Mouse (Mus musculus): ENCODE results near the gene Dact2.

Dact2 gene

DNA sequence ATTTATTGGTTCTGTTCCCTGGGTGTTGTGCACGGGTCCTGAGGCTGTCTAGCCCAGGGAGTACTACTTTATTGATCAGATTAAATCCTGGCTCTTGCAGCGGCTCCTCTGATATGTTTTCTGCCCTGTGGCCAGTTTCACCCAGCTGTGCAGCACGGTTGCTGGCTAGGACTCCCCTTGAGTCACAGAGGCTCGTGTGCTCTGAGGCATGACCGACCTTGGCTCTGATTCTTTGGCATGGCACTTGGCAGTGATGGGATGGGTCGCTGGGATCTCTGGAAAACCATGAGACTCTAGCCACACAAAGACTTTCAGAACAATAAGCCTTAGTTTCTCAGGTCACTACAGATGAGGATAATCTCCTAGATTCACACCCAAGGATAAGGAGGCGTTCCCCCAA lies 8.7 kb upstream of the Dact2 start:
- no peak for DNase-seq (ENCODE audit: low spot score)

DNA sequence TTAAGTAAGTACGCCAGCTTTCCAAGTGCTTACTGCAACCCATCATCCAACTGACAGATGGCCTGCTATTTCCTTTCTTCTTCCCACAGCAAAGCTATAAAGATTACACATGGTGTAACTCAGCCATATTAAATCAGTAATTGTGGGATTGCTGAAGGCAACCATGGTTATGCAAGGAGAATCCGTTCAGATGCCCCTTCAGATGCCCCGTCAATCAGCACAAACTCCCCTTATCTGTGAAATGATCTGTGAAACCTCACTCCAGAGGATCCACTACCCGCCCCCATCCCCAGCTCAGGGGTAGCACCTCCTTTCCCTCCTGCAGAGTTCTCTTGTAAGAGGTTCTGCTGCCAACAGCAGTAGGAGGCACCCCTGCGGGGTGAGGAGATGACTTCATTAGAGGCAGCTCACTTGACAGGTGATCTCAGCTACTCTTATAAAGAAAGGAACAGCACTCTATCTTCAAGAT lies 3.0 kb upstream of the Dact2 start:
- DNase-seq (ENCODE audit: low spot score), result no peak

DNA sequence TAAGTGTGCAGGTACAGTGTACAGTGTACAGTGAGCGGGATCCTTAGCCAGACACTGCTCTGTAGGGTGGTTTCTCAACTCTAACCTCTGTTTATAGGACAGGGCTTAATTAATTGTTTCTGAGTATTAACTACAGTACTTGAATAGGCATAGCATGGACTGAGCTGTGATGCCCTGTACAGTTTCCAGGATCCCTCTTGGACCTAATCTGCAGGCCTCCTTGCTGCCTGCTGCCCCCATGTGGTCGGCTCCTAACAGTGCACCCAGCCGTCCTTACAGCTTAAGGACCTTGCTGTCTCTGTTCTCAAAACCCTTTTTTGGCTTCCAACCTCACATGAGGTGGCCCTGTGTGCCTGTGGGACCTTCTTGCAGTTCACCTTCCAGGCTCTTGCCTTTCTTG lies 2.0 kb upstream of the Dact2 start:
- peak; percentile 88 for DNase-seq (ENCODE audit: low spot score)

DNA sequence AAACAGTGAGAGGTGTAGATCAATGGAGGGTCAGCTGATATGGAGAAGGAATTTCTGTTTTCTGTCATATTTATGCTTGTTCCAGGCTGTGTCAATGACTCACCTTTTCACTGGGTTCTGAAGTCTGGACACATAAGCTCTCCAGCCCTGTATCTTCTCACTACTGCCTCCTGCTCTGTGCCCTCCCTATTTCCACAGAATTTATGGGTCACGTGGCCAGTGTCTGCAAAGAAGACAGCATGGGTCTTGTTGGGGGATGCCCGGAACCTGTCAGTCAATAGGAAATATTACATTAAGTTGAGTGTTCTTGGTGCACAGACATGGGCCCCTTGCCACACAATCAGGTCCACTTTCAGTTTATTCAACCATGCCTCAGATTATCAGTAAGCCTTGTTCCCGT lies 1.1 kb upstream of the Dact2 start:
- no peak for DNase-seq (ENCODE audit: low spot score)

DNA sequence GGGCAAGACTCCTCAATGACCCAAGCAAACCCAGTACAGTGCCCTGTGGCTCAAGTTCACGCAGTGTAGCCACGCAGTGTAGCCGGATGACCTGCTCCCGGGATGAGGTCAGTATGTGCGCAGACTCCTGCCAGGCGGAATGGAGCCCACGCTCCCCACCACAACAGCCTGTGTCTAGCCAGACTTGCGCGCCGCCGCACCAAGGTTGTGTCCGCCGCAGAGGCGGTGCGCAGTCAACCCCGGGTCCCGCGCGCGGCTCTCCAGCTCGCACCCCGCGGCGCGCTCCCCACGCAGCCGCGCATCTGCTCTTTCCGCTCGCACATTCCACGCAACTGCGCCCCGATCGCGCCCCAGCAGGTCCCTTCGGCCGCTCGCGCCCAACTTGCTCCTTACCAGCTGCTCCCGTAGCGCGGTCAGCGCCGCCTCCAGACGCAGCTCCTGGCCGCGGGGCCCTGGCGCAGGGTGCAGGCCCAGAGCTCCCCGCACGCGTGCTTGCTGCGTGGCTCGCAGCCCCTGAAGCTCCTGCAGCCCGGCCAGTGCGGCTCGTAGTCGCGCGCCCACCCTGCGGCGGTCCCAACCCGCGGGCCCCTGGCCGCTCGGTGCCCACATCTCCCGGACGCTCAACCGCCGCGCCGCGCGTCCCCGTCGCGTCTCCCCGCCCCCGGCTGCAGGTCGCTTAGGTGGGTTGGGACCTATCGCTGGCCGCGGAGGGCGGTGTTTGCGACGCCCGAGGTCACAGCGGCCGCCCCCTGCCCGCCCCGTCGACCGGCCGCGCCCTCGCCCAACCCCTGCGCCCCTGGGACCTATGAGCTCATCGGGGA lies 773 bp downstream of the Dact2 start:
- DNase-seq (ENCODE audit: low spot score), result peak; percentile 50

DNA sequence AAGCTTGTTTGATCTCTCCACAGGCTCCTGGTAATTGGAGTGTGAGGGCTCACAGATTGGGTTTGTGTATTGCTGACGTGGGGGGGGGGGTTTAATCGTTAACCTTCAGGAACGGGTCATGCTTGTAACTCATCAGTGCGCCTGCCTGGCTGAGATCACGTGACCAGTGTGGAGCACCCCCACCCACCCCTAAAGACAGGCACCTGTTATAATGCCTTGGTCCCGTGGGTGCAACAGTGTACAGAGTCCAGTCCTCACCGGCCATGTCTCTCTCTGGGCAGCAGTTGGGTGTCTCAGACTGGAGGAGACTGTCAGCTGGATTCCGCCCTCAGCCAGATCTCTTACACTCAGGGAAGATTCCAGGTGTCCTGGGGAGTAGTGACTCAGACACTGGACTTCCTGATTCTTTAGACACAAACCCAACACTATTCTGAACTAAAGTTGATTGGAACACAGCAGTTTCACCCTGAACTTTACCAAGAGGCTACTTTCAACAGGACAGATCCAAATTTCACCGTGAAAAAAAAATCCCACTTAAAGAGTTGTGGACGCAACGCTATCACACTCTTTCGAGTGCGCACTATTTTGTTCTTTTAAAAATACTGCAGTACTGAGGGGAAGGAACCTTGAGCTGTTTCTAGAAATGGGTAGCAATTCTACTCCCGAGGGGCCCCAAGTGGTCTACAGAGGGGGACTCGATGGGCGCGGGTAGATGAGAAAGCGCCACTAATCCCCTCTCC lies 1.6 kb downstream of the Dact2 start:
- DNase-seq (ENCODE audit: low spot score), result no peak

DNA sequence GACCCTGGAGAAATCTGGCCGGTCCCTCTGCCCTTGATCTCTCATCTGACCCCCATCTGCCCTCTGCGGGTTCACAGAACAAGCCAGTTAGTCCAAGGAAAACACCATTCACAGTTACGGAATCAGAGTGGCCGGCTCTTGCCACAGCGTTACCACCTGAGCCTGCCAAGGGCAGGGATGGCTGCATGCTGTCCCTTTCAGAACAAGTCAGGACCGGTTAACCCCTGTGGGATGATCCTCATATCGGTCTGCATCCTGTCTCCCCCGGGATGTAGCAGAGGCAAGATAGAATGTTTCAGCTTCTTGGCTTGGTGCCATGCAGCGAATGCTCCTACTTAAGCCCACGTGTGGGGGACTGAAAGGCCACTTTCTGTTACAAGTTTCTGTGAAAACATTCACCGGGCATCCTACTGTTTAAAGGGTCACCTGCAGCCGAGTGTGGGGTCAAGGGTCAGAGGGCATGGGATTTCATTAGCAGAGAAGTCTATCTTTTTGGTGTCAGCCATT lies 2.8 kb downstream of the Dact2 start:
- DNase-seq (ENCODE audit: low spot score), result no peak

DNA sequence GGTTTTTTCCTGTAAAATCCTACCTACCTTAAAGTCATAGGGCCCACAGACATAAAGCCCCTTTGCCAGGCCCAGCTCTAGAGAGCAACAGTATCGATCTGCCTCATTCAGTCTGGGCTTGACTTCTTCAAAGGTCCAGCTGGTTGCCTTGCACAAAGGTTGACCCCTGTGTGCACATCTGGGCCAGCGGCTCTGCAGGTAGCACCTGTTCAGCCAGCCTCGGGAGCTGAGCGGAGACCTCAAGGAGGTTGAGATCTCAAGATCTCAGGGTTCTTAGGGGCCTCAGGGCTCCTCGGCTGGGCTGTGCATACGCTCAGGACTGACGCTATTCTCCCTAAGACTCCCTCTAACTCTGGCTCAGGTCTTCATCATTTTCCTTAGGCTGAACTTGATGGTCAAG lies 3.9 kb downstream of the Dact2 start:
- no peak for DNase-seq (ENCODE audit: low spot score)

DNA sequence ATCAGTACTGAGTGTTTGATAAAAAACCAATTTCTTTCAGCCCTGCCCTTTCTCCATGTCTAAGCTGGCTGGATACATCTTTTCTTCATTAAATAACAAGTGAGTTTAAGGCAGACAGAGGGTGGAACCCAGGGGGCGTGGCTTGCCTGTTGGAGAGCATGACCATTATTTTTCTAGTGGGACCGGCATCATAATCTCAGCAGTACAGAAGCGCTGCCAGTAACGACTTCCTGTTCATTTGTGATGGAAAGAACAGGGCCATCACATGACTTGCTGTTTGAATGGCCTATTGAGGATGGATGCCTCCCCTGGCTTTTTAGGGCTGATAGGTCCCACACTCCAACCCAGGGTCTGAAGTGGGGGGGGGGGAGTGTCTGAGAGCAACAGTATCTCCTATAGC lies 4.5 kb downstream of the Dact2 start:
- DNase-seq (ENCODE audit: low spot score), result no peak

DNA sequence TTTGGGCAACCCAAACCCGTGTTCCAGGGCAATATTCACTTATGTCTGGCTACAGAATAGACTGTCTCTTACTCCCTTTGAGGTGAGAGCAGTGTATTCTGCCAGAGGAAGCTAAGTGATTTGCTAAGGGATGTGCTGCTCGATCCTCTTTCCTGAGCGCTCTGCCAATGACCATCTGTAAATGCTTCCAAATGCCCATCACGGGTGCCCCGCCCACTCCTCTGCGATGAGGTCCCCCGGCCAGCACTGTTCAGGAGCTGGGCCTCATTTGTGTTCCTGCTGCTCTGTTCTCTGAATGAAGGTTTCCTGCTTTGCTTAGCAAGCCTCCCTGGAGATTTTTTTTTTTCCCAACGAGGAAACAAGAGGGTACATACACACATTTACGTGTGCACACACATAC lies 11.2 kb downstream of the Dact2 start:
- DNase-seq (ENCODE audit: low spot score), result no peak

DNA sequence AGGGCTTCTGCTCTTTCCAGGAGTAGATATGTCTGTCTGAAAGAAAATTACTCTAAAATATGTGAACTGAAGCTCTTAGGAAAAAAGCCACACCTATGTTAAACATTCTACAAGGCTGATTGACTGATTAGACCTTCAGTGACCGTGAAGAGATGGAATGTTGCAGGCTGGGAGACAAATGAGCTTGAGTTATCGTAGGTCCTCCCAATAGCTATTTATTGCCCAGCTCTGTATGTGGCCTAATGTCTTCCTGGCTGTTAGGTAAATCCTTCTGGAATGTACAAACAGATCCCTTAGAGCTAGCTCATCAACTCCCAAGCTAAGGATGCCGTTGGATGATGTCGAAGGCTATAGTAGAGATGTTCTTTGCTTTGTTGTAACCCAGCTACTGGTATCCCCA lies 11.7 kb downstream of the Dact2 start:
- DNase-seq (ENCODE audit: low spot score), result no peak

DNA sequence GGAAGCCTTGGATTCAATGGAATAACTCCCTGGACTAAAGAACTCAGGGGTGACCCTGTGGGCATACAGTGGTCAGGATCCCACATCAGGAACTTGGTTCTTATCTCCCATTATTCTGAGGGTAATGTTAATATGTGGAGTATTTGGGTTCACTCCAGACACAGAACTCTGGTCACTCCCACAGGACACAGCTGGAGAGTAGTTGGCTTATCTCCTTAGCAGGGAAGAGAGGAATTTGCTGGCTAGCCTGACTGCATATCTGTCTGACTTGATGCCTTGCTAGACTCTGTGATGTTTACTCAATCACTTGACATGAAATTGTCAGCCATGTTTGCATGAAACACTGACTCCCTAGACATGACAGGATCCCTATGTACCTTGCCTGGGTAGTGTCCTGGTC lies 15.6 kb downstream of the Dact2 start:
- no peak for DNase-seq (ENCODE audit: low spot score)

DNA sequence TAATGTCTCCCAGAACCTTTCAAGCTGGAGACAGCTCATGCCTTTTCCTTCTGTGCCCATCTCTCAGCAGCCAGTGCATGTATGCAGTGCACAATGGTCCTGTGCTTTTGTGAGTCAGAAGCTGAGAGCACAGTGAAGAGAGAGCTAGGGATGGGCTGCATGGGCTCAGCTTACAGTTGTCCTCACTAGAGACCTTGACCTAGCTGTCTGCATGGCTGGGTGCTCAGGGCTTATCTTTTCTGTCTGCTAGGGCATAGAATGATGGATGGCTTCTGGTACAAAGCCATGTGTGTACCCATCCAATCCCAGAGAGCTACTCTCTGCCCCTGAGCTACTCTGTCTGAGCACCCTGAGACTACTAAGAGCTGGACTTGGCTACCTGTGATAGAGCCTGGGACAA lies 17.0 kb downstream of the Dact2 start:
- DNase-seq (ENCODE audit: low spot score), result no peak

DNA sequence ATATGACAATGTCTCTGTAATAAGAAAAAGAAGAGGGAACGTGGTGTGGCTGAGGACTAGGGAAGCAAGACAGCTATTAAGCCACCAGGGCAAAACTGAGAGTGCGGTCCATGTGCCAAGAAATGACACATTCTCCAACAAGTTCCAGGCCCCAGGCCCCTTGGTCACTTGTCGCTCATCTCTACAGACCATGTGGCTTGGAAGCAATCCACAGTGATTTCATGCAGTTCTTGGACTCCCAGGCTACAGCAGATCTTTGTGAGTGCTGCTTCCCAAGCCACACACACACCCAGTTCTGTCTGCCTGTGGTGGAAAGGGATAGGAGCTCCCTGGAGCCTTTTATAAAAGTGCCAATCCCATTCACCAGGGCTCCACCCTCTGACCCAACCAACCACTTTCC lies 17.9 kb downstream of the Dact2 start:
- no peak for DNase-seq (ENCODE audit: low spot score)

DNA sequence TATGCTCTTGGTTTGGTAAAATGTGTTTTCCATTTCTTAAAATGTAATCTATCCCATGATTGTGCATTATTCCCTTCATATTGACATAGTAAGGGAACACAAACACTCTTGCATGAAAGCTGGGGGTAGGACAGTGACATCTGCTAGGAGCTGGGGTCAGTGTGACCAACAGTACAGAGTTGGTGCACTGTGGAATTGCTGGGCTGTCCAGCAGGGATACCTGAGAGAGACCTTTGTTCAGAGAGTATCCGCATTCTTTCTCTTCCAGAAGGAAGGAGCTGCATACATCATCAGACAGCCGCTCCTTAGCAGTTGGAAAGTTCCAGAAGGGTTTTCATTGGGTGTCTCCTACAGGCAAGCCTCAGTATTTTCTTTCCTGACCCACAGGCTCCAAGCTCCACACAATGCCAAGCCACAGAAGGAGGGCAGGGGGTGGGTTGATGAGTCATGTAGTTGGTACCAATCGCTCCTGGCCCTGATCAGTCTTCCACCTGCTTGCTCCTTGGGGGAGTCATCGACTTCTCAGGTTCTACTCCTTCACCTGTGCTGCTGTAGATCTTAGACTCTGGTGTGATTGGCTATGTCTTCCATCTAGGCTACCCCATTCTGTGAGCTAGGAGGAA lies 19.8 kb downstream of the Dact2 start:
- DNase-seq (ENCODE audit: low spot score), result no peak

DNA sequence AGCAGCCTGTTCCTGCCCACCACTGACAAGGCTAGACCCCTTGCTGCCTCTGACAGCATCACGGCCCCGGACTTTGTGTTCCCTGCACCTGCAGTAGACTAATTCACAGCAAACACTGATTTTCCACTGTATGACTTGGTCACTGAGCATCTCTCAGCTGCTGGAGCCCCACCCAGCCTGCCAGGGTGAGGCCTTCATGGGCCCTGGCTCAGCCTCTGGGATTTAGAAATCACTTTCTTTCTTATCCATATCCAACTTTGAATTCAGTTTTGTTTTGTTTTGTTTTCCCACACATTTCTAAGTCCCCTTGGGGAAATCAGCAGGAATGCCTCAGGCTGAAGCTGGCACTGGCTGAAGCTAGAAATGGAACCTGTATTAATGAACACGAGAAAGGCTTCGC lies 20.4 kb downstream of the Dact2 start:
- DNase-seq (ENCODE audit: low spot score), result no peak

DNA sequence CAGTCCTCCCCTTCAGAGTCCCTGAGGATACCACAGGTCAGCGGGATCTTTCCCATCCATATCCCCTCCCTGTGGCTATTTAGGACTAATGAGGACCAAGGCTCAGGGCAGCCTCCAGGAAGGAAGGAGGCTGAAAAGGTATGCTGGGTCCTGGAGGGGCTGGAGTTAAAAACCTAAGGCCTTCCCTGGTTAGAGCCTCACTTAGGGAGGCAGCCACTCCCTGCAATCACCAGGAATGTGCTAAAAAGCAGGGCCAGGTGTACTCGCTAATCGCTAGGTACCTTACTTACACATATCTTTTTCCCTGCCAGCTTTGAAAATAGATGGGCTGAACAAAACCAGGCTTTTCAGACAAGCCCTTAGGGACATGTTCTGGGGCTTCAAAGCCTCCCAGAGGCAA lies 21.2 kb downstream of the Dact2 start:
- DNase-seq (ENCODE audit: low spot score), result no peak

DNA sequence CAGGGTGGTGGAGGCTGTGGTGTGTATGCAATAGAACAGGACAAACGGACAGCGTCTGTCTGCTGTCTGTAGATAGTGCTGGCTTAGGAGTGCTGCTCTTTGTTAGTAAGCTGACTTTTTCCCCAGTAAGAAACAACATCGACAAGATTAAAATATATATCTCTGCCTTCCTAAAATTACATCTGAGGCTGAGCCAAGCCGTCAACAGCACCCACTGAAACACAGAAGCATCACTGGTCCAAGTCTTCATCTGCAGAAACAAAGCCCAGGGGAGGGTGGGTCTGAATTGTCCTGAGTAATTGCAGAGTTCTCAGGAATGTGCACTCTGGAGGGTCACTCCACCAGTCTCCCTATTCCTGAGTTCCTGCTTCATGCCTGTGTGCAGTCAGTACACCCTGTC lies 25.2 kb downstream of the Dact2 start:
- no peak for DNase-seq (ENCODE audit: low spot score)

DNA sequence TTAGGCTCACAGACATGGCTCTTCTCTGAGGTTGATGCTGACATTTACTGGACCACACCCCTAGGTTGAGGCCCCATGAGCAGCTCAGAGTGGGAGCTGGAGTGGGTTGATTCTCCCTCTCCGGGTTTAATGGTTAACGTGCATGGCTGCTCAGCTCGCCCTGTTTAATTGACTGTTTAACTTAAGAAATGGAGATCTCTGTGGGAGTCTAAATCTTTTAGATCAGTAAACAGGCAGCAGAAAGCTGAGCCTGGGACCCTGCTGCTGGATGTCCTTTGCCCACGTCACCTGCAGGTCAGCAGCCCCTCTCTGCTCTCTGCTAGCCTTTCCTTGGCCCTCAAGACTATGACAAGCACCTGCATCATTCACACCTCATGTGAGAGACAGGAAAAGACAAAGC lies 25.6 kb downstream of the Dact2 start:
- no peak for DNase-seq (ENCODE audit: low spot score)

DNA sequence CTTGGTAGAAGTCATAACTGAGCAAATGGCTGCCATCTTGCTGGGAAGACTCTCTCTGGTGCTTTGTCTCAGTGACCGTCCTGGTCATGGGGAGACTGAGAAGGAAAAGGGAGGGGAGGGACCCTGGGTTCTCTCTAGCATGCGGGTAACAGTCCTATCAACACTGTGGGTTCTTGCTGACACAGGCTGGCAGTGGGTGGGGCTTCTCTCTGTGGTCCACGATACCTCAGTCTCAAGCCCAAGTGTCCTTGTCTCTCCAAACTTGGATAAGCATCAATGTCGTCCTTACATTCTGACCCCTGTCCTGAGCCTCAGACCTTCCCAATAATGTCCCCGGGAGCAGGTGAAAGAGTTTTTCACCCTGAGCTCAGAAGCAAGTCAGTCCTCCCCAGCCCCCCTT lies 26.1 kb downstream of the Dact2 start:
- no peak for DNase-seq (ENCODE audit: low spot score)

DNA sequence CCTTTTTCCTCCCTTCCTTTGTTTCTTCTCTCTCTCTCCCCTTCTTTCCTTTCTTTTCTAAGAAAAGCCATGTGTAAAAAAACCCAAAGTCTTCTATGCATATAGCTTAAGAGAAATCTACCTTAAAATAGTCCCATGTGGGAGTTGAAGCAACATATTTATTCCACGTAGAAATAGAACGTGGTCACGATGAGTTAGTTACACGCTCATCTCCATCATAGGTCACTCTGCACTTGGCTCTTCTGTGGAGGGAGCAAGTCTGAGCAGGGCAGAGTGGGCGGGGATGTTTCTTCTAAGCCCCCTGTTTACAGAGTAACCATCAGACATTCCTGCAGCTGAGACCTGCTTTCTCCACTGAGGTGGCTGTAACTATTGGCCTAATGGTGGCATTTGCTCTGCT lies 27.1 kb downstream of the Dact2 start:
- no peak for DNase-seq (ENCODE audit: low spot score)

DNA sequence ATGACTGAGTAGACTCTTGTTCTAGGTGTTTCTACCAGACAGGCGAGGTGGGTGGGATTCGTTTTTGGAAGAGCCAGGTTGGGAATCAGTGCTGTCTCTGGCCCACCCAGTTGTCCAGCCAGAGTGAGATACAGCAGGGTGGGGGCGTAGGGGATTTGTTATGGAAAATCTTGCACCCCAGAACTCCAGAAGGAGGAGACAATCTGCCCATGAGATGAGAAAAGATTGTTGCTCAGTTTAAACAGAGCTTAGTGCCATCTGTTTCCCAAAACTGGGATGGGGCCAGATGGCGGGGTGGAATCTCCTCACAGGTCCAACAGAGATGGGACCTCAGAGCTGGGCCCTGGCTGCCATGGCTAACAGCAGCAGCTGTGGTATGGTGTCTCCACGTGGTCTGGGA lies 28.4 kb downstream of the Dact2 start:
- DNase-seq (ENCODE audit: low spot score), result no peak

DNA sequence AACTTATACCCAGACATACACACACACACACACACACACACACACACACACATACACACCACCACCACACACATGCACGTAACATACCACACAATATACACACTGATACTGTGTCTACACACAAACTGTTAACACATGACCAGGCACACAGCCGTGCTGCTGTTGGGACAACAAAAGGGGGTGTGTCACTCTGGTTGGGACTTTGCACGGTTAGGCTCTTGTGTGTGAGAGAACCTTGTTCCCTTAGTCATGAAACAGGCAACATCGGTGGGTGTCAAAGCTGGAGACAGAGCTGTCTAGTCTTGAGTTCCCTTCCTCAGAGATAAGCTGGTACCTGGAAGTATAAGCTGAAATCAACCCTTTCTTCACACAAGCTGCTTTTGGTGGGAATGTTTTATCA lies 29.1 kb downstream of the Dact2 start:
- DNase-seq (ENCODE audit: low spot score), result no peak

Data from retina, embryonic 14.5 days (tissue).